Mouse (Mus musculus) CH12.LX (cell line): Measurements from ENCODE around the gene Pcyt2. TPM values are rescaled to one million over a fixed set of nuclear protein-coding genes. Genes with fewer than 3 reads are reported as not detected.

ENCODE experiments used
- DNase-seq: peaks from one replicate; pipeline ENCODE4 v3.0.0-alpha.2; 2013; ENCODE audit errors: extremely low read depth
- H3K27ac ChIP-seq: 2 replicates; pipeline ENCODE4 v1.5.1; 2012; ENCODE audit warnings: low read depth, mild to moderate bottlenecking, control low read depth, moderate library complexity; ENCODE audit not compliant: insufficient read depth
- H3K27me3 ChIP-seq: replicated peaks from 2 replicates; pipeline ENCODE3; 2012; ENCODE audit warnings: inconsistent platforms
- H3K36me3 ChIP-seq, 2 experiments: replicated peaks in 1 of 2; 2 replicates each; pipeline versions ENCODE3 to v1.6.1; 2012; ENCODE audit warnings: inconsistent platforms in 1 of 2, low read length in 1 of 2, mild to moderate bottlenecking in 1 of 2, mixed read lengths in 1 of 2, moderate library complexity in 1 of 2; ENCODE audit not compliant: control insufficient read depth in 1 of 2, insufficient read depth in 1 of 2
- H3K4me1 ChIP-seq, 2 experiments: 2 replicates each; pipeline ENCODE4 v1.6.1; 2012; ENCODE audit warnings: inconsistent platforms in 1 of 2, moderate library complexity in 1 of 2; ENCODE audit not compliant: insufficient read depth in 2 of 2, control insufficient read depth in 1 of 2
- H3K4me2 ChIP-seq: 2 replicates; pipeline ENCODE4 v1.6.1; 2012; ENCODE audit warnings: low read depth, mild to moderate bottlenecking, control low read depth; ENCODE audit not compliant: poor library complexity, insufficient read depth, severe bottlenecking
- H3K4me3 ChIP-seq, 3 experiments: fragments of 150-350 bp in 1 of 3; sonication (generic) in 1 of 3; replicated peaks in 1 of 3; 2 replicates each; pipeline versions ENCODE3 to v1.5.1; 2011 to 2012; ENCODE audit warnings: low read depth in 2 of 3, low read length in 2 of 3, mild to moderate bottlenecking in 2 of 3, moderate library complexity in 2 of 3, control low read depth in 1 of 3, improper control_type of control experiment in 1 of 3, inconsistent platforms in 1 of 3, mixed read lengths in 1 of 3; ENCODE audit not compliant: poor library complexity in 1 of 3
- H3K79me2 ChIP-seq: replicated peaks from 2 replicates; pipeline ENCODE4 v1.6.1; 2012; ENCODE audit warnings: mild to moderate bottlenecking, moderate library complexity; ENCODE audit not compliant: control insufficient read depth, poor library complexity, insufficient read depth, severe bottlenecking; ENCODE audit errors: extremely low read depth
- H3K9ac ChIP-seq: 2 replicates; pipeline ENCODE4 v1.6.1; 2012; ENCODE audit warnings: low read depth, mild to moderate bottlenecking, control low read depth, moderate library complexity; ENCODE audit not compliant: insufficient read depth
- H3K9me3 ChIP-seq: replicated peaks from 2 replicates; pipeline ENCODE3; 2012; ENCODE audit warnings: low read length, inconsistent platforms, mixed read lengths
- BHLHE40 ChIP-seq: IDR thresholded peaks from 2 replicates; pipeline ENCODE4 v1.6.1; 2011; ENCODE audit warnings: mild to moderate bottlenecking, low read depth, low read length, improper control_type of control experiment
- CHD2 ChIP-seq: IDR thresholded peaks from 2 replicates; pipeline ENCODE4 v1.6.1; 2011; ENCODE audit warnings: low read length, improper control_type of control experiment
- HCFC1 ChIP-seq: IDR thresholded peaks from 2 replicates; pipeline ENCODE4 v1.6.1; 2012; ENCODE audit warnings: low read depth, mild to moderate bottlenecking, inconsistent platforms, low read length, improper control_type of control experiment
- MYC ChIP-seq: IDR thresholded peaks from 2 replicates; pipeline ENCODE4 v1.6.1; 2011; ENCODE audit warnings: low read depth, mild to moderate bottlenecking, improper control_type of control experiment, low read length
- POLR2A ChIP-seq: IDR thresholded peaks from 2 replicates; pipeline ENCODE4 v1.6.1; 2011; ENCODE audit warnings: low read depth, mild to moderate bottlenecking, improper control_type of control experiment, low read length
- POLR2AphosphoS2 ChIP-seq: IDR thresholded peaks from 2 replicates; pipeline ENCODE4 v1.6.1; 2011; ENCODE audit warnings: low read depth, low read length, improper control_type of control experiment
- SIN3A ChIP-seq: IDR thresholded peaks from 2 replicates; pipeline ENCODE4 v1.6.1; 2012; ENCODE audit warnings: low read length, improper control_type of control experiment, inconsistent platforms
- SMC3 ChIP-seq: IDR thresholded peaks from 2 replicates; pipeline ENCODE4 v1.6.1; 2011; ENCODE audit warnings: low read depth, low read length, improper control_type of control experiment
- USF2 ChIP-seq: conservative IDR thresholded peaks from 2 replicates; pipeline ENCODE4 v1.6.1; 2011; ENCODE audit warnings: low read depth, low read length, improper control_type of control experiment
- ZMIZ1 ChIP-seq: IDR thresholded peaks from 2 replicates; pipeline ENCODE4 v1.6.1; 2012; ENCODE audit warnings: low read depth, mild to moderate bottlenecking, inconsistent platforms, low read length, improper control_type of control experiment
- ZNF384 ChIP-seq: IDR thresholded peaks from 2 replicates; pipeline ENCODE4 v1.6.1; 2012; ENCODE audit warnings: low read depth, low read length, improper control_type of control experiment, inconsistent platforms
- dilution Hi-C: fragments of 300-500 bp; cut with MboI; formaldehyde crosslinking; loops from 2 replicates; pipeline ENCODE4 v1.14.3; 2020; ENCODE audit warnings: low sequenced_read_pairs; ENCODE audit not compliant: extremely low pct_unique_long_range_greater_than_20kb, extremely low pct_ligation_motif_present
- in situ Hi-C: fragments of 300-500 bp; cut with MboI; formaldehyde crosslinking; loops from 3 replicates; pipeline ENCODE4 v1.14.3; 2019; ENCODE audit warnings: low sequenced_read_pairs, low pct_ligation_motif_present, low pct_unique_long_range_greater_than_20kb, mixed read lengths
- polyA plus RNA-seq: library from polyadenylated mRNA; unstranded; fragments of >175 nt; gene quantifications from 2 replicates; pipeline ENCODE4 v1.2.1, GENCODE M21; 2012; ENCODE audit warnings: low read depth; ENCODE audit not compliant: insufficient read length
- total RNA-seq, 2 experiments: library from RNA; depleted of rRNA; stranded (reverse); fragments of 300-350 nt in 1 of 2; fragments of >200 nt in 1 of 2; gene quantifications; 2 replicates each; pipeline ENCODE4 v1.2.3; 2012 to 2014

Gene Pcyt2
- total and polyA plus RNA-seq, 3 experiments: 154 to 166 (median 155) TPM

- Histone ChIP-seq H3K79me2 (peaks cover 43% of the 10 kb centered on the region), H3K9ac (no peak overlapping the region), H3K27me3 (no peaks in the 10 kb centered on the region), H3K27ac (no peak overlapping the region), H3K4me2 (no peak overlapping the region), H3K36me3 (peaks cover 32 to 46% of the 10 kb centered on the region in 2 experiments), H3K4me1 (peaks cover 11 to 61% of the 10 kb centered on the region in 2 experiments), H3K9me3 (no peaks in the 10 kb centered on the region), H3K4me3 (no peak overlapping the region)
- TF ChIP-seq MYC: no peak
- 0 out of 2 replicates have a peak, but pooled peaks have one; percentile 0 for TF ChIP-seq SIN3A
- TF ChIP-seq POLR2A: peak; percentile 65
- TF ChIP-seq CHD2: 0 out of 2 replicates have a peak, but pooled peaks have one; percentile 2
- peak; percentile 65; the same call in 1 of the 2 replicates for TF ChIP-seq POLR2AphosphoS2
- no peak for TF ChIP-seq BHLHE40
- no peak for TF ChIP-seq HCFC1
- DNase-seq: no peak
- in situ Hi-C loops: no loop called here
- dilution Hi-C loops: no loop called here
These were observed 41.3 kb downstream of the Pcyt2 start for GRCm38 (mm10) chr11:120576365-120576981.

GRCm38 (mm10) chr11:120575940-120576339 lies 41.8 kb downstream of the Pcyt2 start:
- Histone ChIP-seq H3K27ac (no peak overlapping the region), H3K36me3 (peaks cover 35 to 51% of the 10 kb centered on the region in 2 experiments), H3K4me2 (no peak overlapping the region), H3K9ac (no peak overlapping the region), H3K4me1 (peaks cover 15 to 66% of the 10 kb centered on the region in 2 experiments), H3K27me3 (no peaks in the 10 kb centered on the region), H3K79me2 (peaks cover 45% of the 10 kb centered on the region), H3K4me3 (no peak overlapping the region), H3K9me3 (no peaks in the 10 kb centered on the region)
- dilution Hi-C loops: no loop called here
- DNase-seq: no peak
- in situ Hi-C loops: no loop called here
- TF ChIP-seq POLR2AphosphoS2 (peak; percentile 65; the same call in 1 of the 2 replicates), USF2 (no peak), SMC3 (no peak)

GRCm38 (mm10) chr11:120575046-120575445 lies 42.7 kb downstream of the Pcyt2 start:
- 0 out of 2 replicates have a peak overlapping the region, but pooled peaks have one; percentile 75 for H3K4me2 ChIP-seq
- H3K9me3 ChIP-seq: no peaks in the 10 kb centered on the region
- H3K27ac ChIP-seq: no peak overlapping the region
- TF ChIP-seq ZMIZ1 (0 out of 2 replicates have a peak, but pooled peaks have one; percentile 5), ZNF384 (peak; percentile 73), USF2 (no peak)
- H3K9ac ChIP-seq: no peak overlapping the region
- peaks cover 44 to 56% of the 10 kb centered on the region in 2 experiments for H3K36me3 ChIP-seq
- peaks cover 15 to 69% of the 10 kb centered on the region in 2 experiments for H3K4me1 ChIP-seq
- peaks cover 45% of the 10 kb centered on the region for H3K79me2 ChIP-seq
- DNase-seq: no peak
- H3K27me3 ChIP-seq: no peaks in the 10 kb centered on the region
- dilution Hi-C loops: no loop called here
- in situ Hi-C loops: no loop called here
- H3K4me3 ChIP-seq: no peak overlapping the region
